Mouse (Mus musculus): ENCODE measurements at regions not wholly inside any gene's neighbourhood (a gene's known extent, or its start where the extent isn't known, plus 50 kb on each side); places are given as distances from the start of the nearest gene placed in this dataset.

DNA sequence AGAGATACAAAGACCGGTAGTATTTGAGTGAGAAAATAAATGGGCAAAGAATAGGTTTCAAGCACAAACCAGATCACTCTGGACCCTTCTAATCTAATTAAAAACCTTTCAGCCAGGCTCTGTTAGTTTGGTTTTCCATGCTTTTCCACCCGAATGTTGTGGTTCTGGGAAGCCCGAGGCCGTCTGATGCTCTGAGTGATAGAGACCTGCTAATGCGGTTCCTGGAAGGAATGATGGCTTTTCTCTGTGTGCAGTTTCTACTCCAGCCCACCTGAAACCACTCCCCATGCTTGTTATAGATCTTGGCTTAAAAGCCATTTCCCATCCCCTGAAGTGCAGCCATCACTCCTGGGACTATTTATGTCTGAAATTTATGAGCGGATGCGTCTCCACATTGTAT lies 251.4 kb upstream of the Nrp1 start:
- no peak for TF ChIP-seq REST (IDR thresholded peaks at IDR 0.05; ENCODE audit: insufficient read depth, insufficient read length)
- TF ChIP-seq SRF (IDR thresholded peaks at IDR 0.05; ENCODE audit: control insufficient read depth, insufficient read length, low read depth), result no peak
- TF ChIP-seq POLR2AphosphoS2 (IDR thresholded peaks at IDR 0.05; ENCODE audit: insufficient read length, low read depth), result no peak
- no peak for TF ChIP-seq TCF12 (IDR thresholded peaks at IDR 0.05; ENCODE audit: insufficient read depth, poor library complexity, severe bottlenecking)
- TF ChIP-seq POLR2A (IDR thresholded peaks at IDR 0.05; ENCODE audit: insufficient read length, low read depth), result no peak
- no peak for TF ChIP-seq CEBPB (IDR thresholded peaks at IDR 0.05; ENCODE audit: insufficient read depth, poor library complexity, severe bottlenecking)
- no peak for TF ChIP-seq USF1 (IDR thresholded peaks at IDR 0.05; ENCODE audit: low read depth)

Measured in myocyte (in vitro differentiated cells).